Mouse (Mus musculus): ENCODE results near the gene Gm4871. TPM values are rescaled to one million over a fixed set of nuclear protein-coding genes. Genes with fewer than 3 reads are reported as not detected.
A peak's percentile ranks its signal among the peaks of the same experiment; 100 is the strongest.

Gm4871 gene
- polyA plus RNA-seq, 2 experiments: not detected

- no peaks in the 10 kb centered on the region for H3K9me3 ChIP-seq (ENCODE audit: control insufficient read depth, low read length)
- H3K27me3 ChIP-seq (ENCODE audit: control insufficient read depth, insufficient read depth, low read length): no peaks in the 10 kb centered on the region
- DNase-seq (ENCODE audit: low read depth in 3 of 3, low spot score in 3 of 3): no peak
- peak; percentile 51 for TF ChIP-seq CTCF (IDR thresholded peaks at IDR 0.05; ENCODE audit: low read depth)
- TF ChIP-seq EP300 (IDR thresholded peaks at IDR 0.05; ENCODE audit: low read depth): no peak
- 79% methylated on average over 5 of the region's 5 CpGs for WGBS (ENCODE audit: insufficient replicate concordance)
- no peak overlapping the region for H3K4me2 ChIP-seq (ENCODE audit: low read depth)
- no peaks in the 10 kb centered on the region for H3K36me3 ChIP-seq (replicated peaks; ENCODE audit: control insufficient read depth, insufficient read depth, low read depth)
- no peak for ATAC-seq (ENCODE audit: insufficient read depth)
- H3K4me1 ChIP-seq (replicated peaks; ENCODE audit: control insufficient read depth in 2 of 2, insufficient read depth in 2 of 2, low read length in 1 of 2): peaks cover 0 to 3% of the 10 kb centered on the region in 2 experiments; a peak in 1 of 4 replicates
- H3K27ac ChIP-seq: no peak overlapping the region
- no peak overlapping the region for H3K4me3 ChIP-seq (ENCODE audit: insufficient read depth in 1 of 2, low read depth in 2 of 2, low read length in 2 of 2)
- no peak overlapping the region for H3K9ac ChIP-seq (replicated peaks)
Measured at GRCm38 (mm10) chr5:144984839-144985238, 47.7 kb downstream of the Gm4871 start.

GRCm38 (mm10) chr5:144983227-144983626 lies 49.3 kb downstream of the Gm4871 start:
- ATAC-seq (ENCODE audit: insufficient read depth) (no peak), DNase-seq (ENCODE audit: low read depth in 3 of 3, low spot score in 3 of 3) (no peak)
- WGBS (ENCODE audit: insufficient replicate concordance): 65% methylated on average over 3 of the region's 3 CpGs
- no peak overlapping the region for H3K9ac ChIP-seq (replicated peaks)
- H3K27ac ChIP-seq: no peak overlapping the region
- TF ChIP-seq EP300 (IDR thresholded peaks at IDR 0.05; ENCODE audit: low read depth) (no peak), CTCF (IDR thresholded peaks at IDR 0.05; ENCODE audit: low read depth) (peak; percentile 56)
- no peak overlapping the region for H3K4me3 ChIP-seq (ENCODE audit: insufficient read depth in 1 of 2, low read depth in 2 of 2, low read length in 2 of 2)
- no peaks in the 10 kb centered on the region for H3K9me3 ChIP-seq (ENCODE audit: control insufficient read depth, low read length)
- no peaks in the 10 kb centered on the region for H3K4me1 ChIP-seq (replicated peaks; ENCODE audit: control insufficient read depth in 2 of 2, insufficient read depth in 2 of 2, low read length in 1 of 2)
- no peaks in the 10 kb centered on the region for H3K36me3 ChIP-seq (replicated peaks; ENCODE audit: control insufficient read depth, insufficient read depth, low read depth)
- no peaks in the 10 kb centered on the region for H3K27me3 ChIP-seq (ENCODE audit: control insufficient read depth, insufficient read depth, low read length)
- no peak overlapping the region for H3K4me2 ChIP-seq (ENCODE audit: low read depth)

Other genes starting within 250 kb of the Gm4871 start
- 1.4 and 1.5 TPM in 2 replicates for gene Smurf1, start 66.9 kb downstream of the Gm4871 start, polyA plus RNA-seq (2012; rRNA removed)
- 1.2 and 1.7 TPM in 2 replicates for gene Smurf1, start 66.9 kb downstream of the Gm4871 start, polyA plus RNA-seq (2014; fragmentation: Nextera tagmentation; extraction: Ambion mirVana)
- gene 1700018F24Rik, start 10.2 kb upstream of the Gm4871 start, polyA plus RNA-seq (2012; rRNA removed): not detected in 2 replicates
- not detected in 2 replicates for gene 1700018F24Rik, start 10.2 kb upstream of the Gm4871 start, polyA plus RNA-seq (2014; fragmentation: Nextera tagmentation; extraction: Ambion mirVana)
- gene Arpc1a, start 51.1 kb upstream of the Gm4871 start, polyA plus RNA-seq (2012; rRNA removed): 42.0 and 47.2 TPM in 2 replicates
- 51.5 and 57.8 TPM in 2 replicates for gene Arpc1a, start 51.1 kb upstream of the Gm4871 start, polyA plus RNA-seq (2014; fragmentation: Nextera tagmentation; extraction: Ambion mirVana)
- gene Kpna7, start 51.3 kb upstream of the Gm4871 start, polyA plus RNA-seq (2012; rRNA removed): 0.11 TPM in 2 replicates
- gene Kpna7, start 51.3 kb upstream of the Gm4871 start, polyA plus RNA-seq (2014; fragmentation: Nextera tagmentation; extraction: Ambion mirVana): 0.04 TPM in 1 of 2 replicates, not detected in the other
- gene Arpc1b, start 81.5 kb upstream of the Gm4871 start, polyA plus RNA-seq (2012; rRNA removed): 54.4 and 74.7 TPM in 2 replicates
- gene Arpc1b, start 81.5 kb upstream of the Gm4871 start, polyA plus RNA-seq (2014; fragmentation: Nextera tagmentation; extraction: Ambion mirVana): 74.9 and 80.1 TPM in 2 replicates
- 13.6 and 44.0 TPM in 2 replicates for gene Pdap1, start 107.5 kb upstream of the Gm4871 start, polyA plus RNA-seq (2012; rRNA removed)
- gene Pdap1, start 107.5 kb upstream of the Gm4871 start, polyA plus RNA-seq (2014; fragmentation: Nextera tagmentation; extraction: Ambion mirVana): 44.4 and 50.1 TPM in 2 replicates
- gene Bud31, start 107.6 kb upstream of the Gm4871 start, polyA plus RNA-seq (2012; rRNA removed): 49.1 and 79.2 TPM in 2 replicates
- gene Bud31, start 107.6 kb upstream of the Gm4871 start, polyA plus RNA-seq (2014; fragmentation: Nextera tagmentation; extraction: Ambion mirVana): 154 and 155 TPM in 2 replicates
- 4.9 and 5.5 TPM in 2 replicates for gene Ptcd1, start 134.4 kb upstream of the Gm4871 start, polyA plus RNA-seq (2012; rRNA removed)
- gene Ptcd1, start 134.4 kb upstream of the Gm4871 start, polyA plus RNA-seq (2014; fragmentation: Nextera tagmentation; extraction: Ambion mirVana): 5.4 and 6.2 TPM in 2 replicates
- gene Cpsf4, start 134.5 kb upstream of the Gm4871 start, polyA plus RNA-seq (2012; rRNA removed): 25.6 and 29.8 TPM in 2 replicates
- 14.2 TPM in 2 replicates for gene Cpsf4, start 134.5 kb upstream of the Gm4871 start, polyA plus RNA-seq (2014; fragmentation: Nextera tagmentation; extraction: Ambion mirVana)
- gene Atp5j2, start 159.3 kb upstream of the Gm4871 start, polyA plus RNA-seq (2012; rRNA removed): 111 and 190 TPM in 2 replicates
- 454 and 472 TPM in 2 replicates for gene Atp5j2, start 159.3 kb upstream of the Gm4871 start, polyA plus RNA-seq (2014; fragmentation: Nextera tagmentation; extraction: Ambion mirVana)
- 1.7 and 2.2 TPM in 2 replicates for gene Zkscan14, start 169.1 kb upstream of the Gm4871 start, polyA plus RNA-seq (2012; rRNA removed)
- gene Zkscan14, start 169.1 kb upstream of the Gm4871 start, polyA plus RNA-seq (2014; fragmentation: Nextera tagmentation; extraction: Ambion mirVana): 4.3 and 5.4 TPM in 2 replicates
- 1.8 and 2.1 TPM in 2 replicates for gene Zkscan5, start 171.8 kb upstream of the Gm4871 start, polyA plus RNA-seq (2012; rRNA removed)
- gene Zkscan5, start 171.8 kb upstream of the Gm4871 start, polyA plus RNA-seq (2014; fragmentation: Nextera tagmentation; extraction: Ambion mirVana): 2.9 and 3.2 TPM in 2 replicates
- gene Zfp655, start 199.0 kb upstream of the Gm4871 start, polyA plus RNA-seq (2012; rRNA removed): 6.6 and 8.3 TPM in 2 replicates
- 18.7 and 21.0 TPM in 2 replicates for gene Zfp655, start 199.0 kb upstream of the Gm4871 start, polyA plus RNA-seq (2014; fragmentation: Nextera tagmentation; extraction: Ambion mirVana)
- 3.2 and 4.4 TPM in 2 replicates for gene Zscan25, start 247.7 kb upstream of the Gm4871 start, polyA plus RNA-seq (2012; rRNA removed)
- gene Zscan25, start 247.7 kb upstream of the Gm4871 start, polyA plus RNA-seq (2014; fragmentation: Nextera tagmentation; extraction: Ambion mirVana): 0.21 and 0.39 TPM in 2 replicates

Data from liver, embryonic 14.5 days (tissue).